Mouse (Mus musculus): Measurements from ENCODE around the gene Mef2b. TPM values are rescaled to one million over a fixed set of nuclear protein-coding genes. Genes with fewer than 3 reads are reported as not detected.

The Mef2b gene
- polyA plus RNA-seq, 1 experiment from 2014 or later = 0.28 TPM

DNA sequence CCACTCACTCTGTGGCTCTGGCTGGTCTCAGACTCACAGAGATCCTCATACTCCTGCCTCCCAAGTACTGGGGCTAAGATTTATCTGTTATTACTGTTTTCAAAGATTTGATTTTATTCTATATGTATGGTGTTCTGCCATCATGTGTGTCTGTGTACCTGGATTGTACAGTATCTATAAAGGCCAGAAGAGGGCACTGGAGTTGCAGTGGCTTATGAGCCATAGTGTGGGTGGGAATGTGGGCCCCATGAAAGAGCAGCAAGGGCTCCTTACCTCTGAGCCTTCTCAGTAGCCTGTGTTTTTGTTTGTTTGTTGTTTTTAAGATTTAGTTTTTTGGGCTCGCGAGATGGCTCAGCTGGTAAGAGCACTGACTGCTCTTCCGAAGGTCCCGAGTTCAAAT is 39.6 kb downstream of the Mef2b start:
- no peak for DNase-seq (ENCODE audit: low spot score)
- Histone ChIP-seq H3K27ac (ENCODE audit: low read depth, low read length) (no peak overlapping the region), H3K4me3 (ENCODE audit: low read depth, low read length) (no peak overlapping the region), H3K9me3 (ENCODE audit: control insufficient read depth, low read length) (no peaks in the 10 kb centered on the region), H3K9ac (ENCODE audit: low read depth, low read length) (no peak overlapping the region), H3K36me3 (ENCODE audit: control insufficient read depth, insufficient read depth, low read length) (no peaks in the 10 kb centered on the region), H3K27me3 (ENCODE audit: control insufficient read depth, insufficient read depth, low read length) (no peaks in the 10 kb centered on the region), H3K4me2 (replicated peaks; ENCODE audit: low read depth, low read length) (no peak overlapping the region), H3K4me1 (replicated peaks; ENCODE audit: control insufficient read depth, insufficient read depth, low read length) (no peaks in the 10 kb centered on the region)
- WGBS = 98% methylated on average over 4 of the region's 4 CpGs
- ATAC-seq (ENCODE audit: low FRiP score) = no peak

DNA sequence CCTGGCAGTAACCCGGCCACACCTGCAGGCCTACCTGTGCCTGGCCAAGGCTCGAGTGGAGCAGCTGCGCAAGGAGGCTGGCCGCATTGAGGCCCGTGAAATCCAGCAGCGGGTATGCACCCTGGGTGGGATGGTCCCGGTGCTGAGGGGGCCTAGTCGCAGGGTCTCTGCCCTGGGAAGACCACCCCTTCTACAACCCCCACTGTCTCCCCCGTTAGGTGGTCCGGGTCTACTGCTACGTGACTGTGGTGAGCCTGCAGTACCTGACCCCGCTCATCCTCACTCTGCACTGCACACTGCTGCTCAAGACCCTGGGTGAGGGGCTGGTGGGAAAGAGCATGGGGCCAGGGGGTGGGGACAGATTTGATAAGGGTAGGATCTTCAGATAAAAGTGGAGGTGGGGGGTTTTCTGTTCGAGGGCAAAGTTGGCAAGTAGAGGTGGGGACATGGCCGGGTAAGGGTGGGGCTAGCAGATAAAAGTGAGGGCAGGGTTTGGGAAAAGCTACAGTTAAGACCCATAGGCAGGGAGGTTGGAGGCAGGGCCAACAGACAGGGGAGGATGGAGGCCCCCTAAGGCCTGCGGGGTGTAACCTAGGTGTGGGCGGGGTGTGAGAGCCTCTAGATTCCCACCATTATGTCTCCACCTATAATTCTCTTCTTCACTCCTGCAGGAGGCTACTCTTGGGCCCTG is 41.8 kb downstream of the Mef2b start:
- H3K27ac ChIP-seq (ENCODE audit: low read depth, low read length) = no peak overlapping the region
- no peak overlapping the region for H3K4me2 ChIP-seq (replicated peaks; ENCODE audit: low read depth, low read length)
- no peaks in the 10 kb centered on the region for H3K27me3 ChIP-seq (ENCODE audit: control insufficient read depth, insufficient read depth, low read length)
- DNase-seq (ENCODE audit: low spot score) (no peak), ATAC-seq (ENCODE audit: low FRiP score) (no peak; the same call in 1 of the 2 replicates)
- H3K36me3 ChIP-seq (ENCODE audit: control insufficient read depth, insufficient read depth, low read length) = no peaks in the 10 kb centered on the region
- 81% methylated on average over 16 of the region's 16 CpGs for WGBS
- H3K9me3 ChIP-seq (ENCODE audit: control insufficient read depth, low read length) = no peaks in the 10 kb centered on the region
- no peaks in the 10 kb centered on the region for H3K4me1 ChIP-seq (replicated peaks; ENCODE audit: control insufficient read depth, insufficient read depth, low read length)
- H3K4me3 ChIP-seq (ENCODE audit: low read depth, low read length) = no peak overlapping the region
- H3K9ac ChIP-seq (ENCODE audit: low read depth, low read length) = no peak overlapping the region

DNA sequence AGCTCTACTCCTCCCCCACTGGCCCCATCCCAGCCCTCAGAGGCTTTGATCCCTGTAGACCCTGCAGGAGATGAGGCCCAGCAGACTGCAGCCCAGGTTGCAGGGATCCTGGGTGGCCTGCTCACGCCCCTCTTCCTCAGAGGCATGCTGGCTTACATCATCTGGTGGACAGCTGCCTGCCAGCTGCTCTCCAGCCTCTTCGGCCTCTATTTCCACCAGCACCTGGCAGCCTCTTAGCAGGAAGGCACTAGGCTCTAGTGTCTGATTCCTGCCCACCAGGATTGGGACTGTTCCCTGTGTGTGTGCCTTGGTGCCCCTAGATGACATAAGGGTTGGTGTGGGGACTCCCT is 42.4 kb downstream of the Mef2b start:
- no peak overlapping the region for H3K4me2 ChIP-seq (replicated peaks; ENCODE audit: low read depth, low read length)

DNA sequence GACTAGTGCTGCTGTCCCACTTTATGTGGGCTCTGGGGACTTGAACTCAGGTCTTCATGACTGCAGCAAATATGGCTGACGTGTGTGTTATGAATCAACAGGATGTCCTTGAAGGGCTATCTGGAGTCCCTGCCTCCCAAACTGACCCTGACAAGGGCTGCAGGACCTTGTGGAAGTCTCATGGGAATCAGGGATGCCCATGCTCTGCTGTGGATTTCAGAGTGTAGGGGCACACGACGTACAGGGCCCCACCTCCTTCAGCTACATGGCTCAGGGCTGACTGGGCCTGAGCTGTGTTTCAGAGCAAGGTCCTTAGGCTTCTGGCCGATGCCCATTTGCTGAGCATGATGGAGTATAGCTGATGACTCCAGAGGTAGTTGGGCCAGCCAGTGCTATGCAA is 43.7 kb downstream of the Mef2b start:
- Histone ChIP-seq H3K27ac (ENCODE audit: low read depth, low read length) (no peak overlapping the region), H3K27me3 (ENCODE audit: control insufficient read depth, insufficient read depth, low read length) (no peaks in the 10 kb centered on the region), H3K9ac (ENCODE audit: low read depth, low read length) (no peak overlapping the region), H3K36me3 (ENCODE audit: control insufficient read depth, insufficient read depth, low read length) (no peaks in the 10 kb centered on the region), H3K9me3 (ENCODE audit: control insufficient read depth, low read length) (no peaks in the 10 kb centered on the region), H3K4me1 (replicated peaks; ENCODE audit: control insufficient read depth, insufficient read depth, low read length) (no peaks in the 10 kb centered on the region), H3K4me2 (replicated peaks; ENCODE audit: low read depth, low read length) (no peak overlapping the region), H3K4me3 (ENCODE audit: low read depth, low read length) (no peak overlapping the region)
- 90% methylated on average over 4 of the region's 4 CpGs for WGBS
- DNase-seq (ENCODE audit: low spot score) (no peak), ATAC-seq (ENCODE audit: low FRiP score) (no peak)

More for the DNA sequence above, 42.4 kb downstream of the Mef2b start:
- DNase-seq (ENCODE audit: low spot score) (no peak), ATAC-seq (ENCODE audit: low FRiP score) (no peak)
- no peaks in the 10 kb centered on the region for H3K36me3 ChIP-seq (ENCODE audit: control insufficient read depth, insufficient read depth, low read length)
- H3K9ac ChIP-seq (ENCODE audit: low read depth, low read length) = no peak overlapping the region
- 66% methylated on average over 2 of the region's 2 CpGs for WGBS
- H3K27me3 ChIP-seq (ENCODE audit: control insufficient read depth, insufficient read depth, low read length) = no peaks in the 10 kb centered on the region
- H3K27ac ChIP-seq (ENCODE audit: low read depth, low read length) = no peak overlapping the region
- H3K9me3 ChIP-seq (ENCODE audit: control insufficient read depth, low read length) = no peaks in the 10 kb centered on the region
- no peak overlapping the region for H3K4me3 ChIP-seq (ENCODE audit: low read depth, low read length)
- H3K4me1 ChIP-seq (replicated peaks; ENCODE audit: control insufficient read depth, insufficient read depth, low read length) = no peaks in the 10 kb centered on the region

- no peak overlapping the region for H3K27ac ChIP-seq (ENCODE audit: low read depth, low read length)
- no peak for DNase-seq (ENCODE audit: low spot score)
- no peak overlapping the region for H3K4me3 ChIP-seq (ENCODE audit: low read depth, low read length)
- H3K4me2 ChIP-seq (replicated peaks; ENCODE audit: low read depth, low read length) = no peak overlapping the region
- no peak overlapping the region for H3K9ac ChIP-seq (ENCODE audit: low read depth, low read length)
- 71% methylated on average over 7 of the region's 7 CpGs for WGBS
- no peaks in the 10 kb centered on the region for H3K9me3 ChIP-seq (ENCODE audit: control insufficient read depth, low read length)
- H3K36me3 ChIP-seq (ENCODE audit: control insufficient read depth, insufficient read depth, low read length) = no peaks in the 10 kb centered on the region
- H3K27me3 ChIP-seq (ENCODE audit: control insufficient read depth, insufficient read depth, low read length) = no peaks in the 10 kb centered on the region
- ATAC-seq (ENCODE audit: low FRiP score) = no peak
- no peaks in the 10 kb centered on the region for H3K4me1 ChIP-seq (replicated peaks; ENCODE audit: control insufficient read depth, insufficient read depth, low read length)
Measured at GRCm38 (mm10) chr8:70188707-70189106, 49.2 kb downstream of the Mef2b start.

DNA sequence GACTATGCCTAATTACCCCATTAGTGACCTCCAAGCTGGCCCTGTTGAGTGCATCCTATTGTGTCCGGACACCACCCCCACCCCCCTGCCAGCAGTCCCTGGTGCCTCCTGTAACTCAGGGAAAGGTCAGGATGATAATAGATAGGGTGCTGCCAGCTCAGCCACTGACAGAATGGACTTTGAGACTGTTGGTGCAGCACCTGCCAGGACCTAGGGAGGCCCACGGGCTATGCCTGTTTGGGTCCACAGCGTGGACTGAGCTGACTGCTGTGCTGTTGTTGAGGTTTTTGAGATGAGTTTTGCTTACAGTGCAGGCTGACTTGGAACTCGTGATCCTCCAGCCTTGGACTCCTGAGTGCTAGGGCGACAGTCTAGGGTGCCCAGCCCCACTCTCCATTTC is 53.7 kb downstream of the Mef2b start:
- no peaks in the 10 kb centered on the region for H3K4me1 ChIP-seq (replicated peaks; ENCODE audit: control insufficient read depth, insufficient read depth, low read length)
- H3K27ac ChIP-seq (ENCODE audit: low read depth, low read length) = no peak overlapping the region

DNA sequence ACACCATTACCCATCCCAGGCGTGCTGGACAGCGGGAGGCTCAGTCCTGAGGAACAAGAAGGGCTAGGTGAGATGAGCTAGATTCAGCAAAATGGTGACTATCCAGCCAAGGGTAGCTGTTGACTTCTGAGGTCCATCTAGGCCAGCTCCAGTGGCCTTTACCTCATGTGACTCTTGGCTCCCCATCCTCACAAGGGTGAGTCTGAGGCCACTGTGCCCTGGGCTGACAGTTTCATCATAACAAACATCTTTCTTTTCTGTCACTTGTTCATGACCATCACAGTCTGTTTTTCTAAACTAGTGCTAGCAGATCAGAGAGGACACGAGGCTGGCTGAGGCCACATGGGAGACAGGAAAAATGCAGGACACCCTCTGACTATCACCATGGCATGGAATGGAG is 54.7 kb downstream of the Mef2b start:
- H3K36me3 ChIP-seq (ENCODE audit: control insufficient read depth, insufficient read depth, low read length) = no peaks in the 10 kb centered on the region
- no peak overlapping the region for H3K4me2 ChIP-seq (replicated peaks; ENCODE audit: low read depth, low read length)
- H3K4me3 ChIP-seq (ENCODE audit: low read depth, low read length) = no peak overlapping the region
- WGBS = 79% methylated on average over 3 of the region's 3 CpGs
- H3K9me3 ChIP-seq (ENCODE audit: control insufficient read depth, low read length) = no peaks in the 10 kb centered on the region
- H3K4me1 ChIP-seq (replicated peaks; ENCODE audit: control insufficient read depth, insufficient read depth, low read length) = no peaks in the 10 kb centered on the region
- H3K27me3 ChIP-seq (ENCODE audit: control insufficient read depth, insufficient read depth, low read length) = no peaks in the 10 kb centered on the region
- no peak overlapping the region for H3K9ac ChIP-seq (ENCODE audit: low read depth, low read length)
- DNase-seq (ENCODE audit: low spot score) (no peak), ATAC-seq (ENCODE audit: low FRiP score) (no peak)
- H3K27ac ChIP-seq (ENCODE audit: low read depth, low read length) = no peak overlapping the region

More for the DNA sequence above, 53.7 kb downstream of the Mef2b start:
- DNase-seq (ENCODE audit: low spot score) (no peak), ATAC-seq (ENCODE audit: low FRiP score) (no peak)
- no peaks in the 10 kb centered on the region for H3K36me3 ChIP-seq (ENCODE audit: control insufficient read depth, insufficient read depth, low read length)
- H3K9me3 ChIP-seq (ENCODE audit: control insufficient read depth, low read length) = no peaks in the 10 kb centered on the region
- no peaks in the 10 kb centered on the region for H3K27me3 ChIP-seq (ENCODE audit: control insufficient read depth, insufficient read depth, low read length)
- H3K4me3 ChIP-seq (ENCODE audit: low read depth, low read length) = no peak overlapping the region
- WGBS = 50% methylated on average over 5 of the region's 5 CpGs
- H3K9ac ChIP-seq (ENCODE audit: low read depth, low read length) = no peak overlapping the region
- no peak overlapping the region for H3K4me2 ChIP-seq (replicated peaks; ENCODE audit: low read depth, low read length)

- Histone ChIP-seq H3K9me3 (ENCODE audit: control insufficient read depth, low read length) (no peaks in the 10 kb centered on the region), H3K4me2 (replicated peaks; ENCODE audit: low read depth, low read length) (no peak overlapping the region), H3K27me3 (ENCODE audit: control insufficient read depth, insufficient read depth, low read length) (no peaks in the 10 kb centered on the region), H3K4me3 (ENCODE audit: low read depth, low read length) (no peak overlapping the region), H3K27ac (ENCODE audit: low read depth, low read length) (no peak overlapping the region), H3K4me1 (replicated peaks; ENCODE audit: control insufficient read depth, insufficient read depth, low read length) (no peaks in the 10 kb centered on the region), H3K36me3 (ENCODE audit: control insufficient read depth, insufficient read depth, low read length) (no peaks in the 10 kb centered on the region), H3K9ac (ENCODE audit: low read depth, low read length) (no peak overlapping the region)
- DNase-seq (ENCODE audit: low spot score) (no peak), ATAC-seq (ENCODE audit: low FRiP score) (no peak)
- 88% methylated on average over 2 of the region's 2 CpGs for WGBS
Measured at GRCm38 (mm10) chr8:70195762-70196161, 56.3 kb downstream of the Mef2b start.

DNA sequence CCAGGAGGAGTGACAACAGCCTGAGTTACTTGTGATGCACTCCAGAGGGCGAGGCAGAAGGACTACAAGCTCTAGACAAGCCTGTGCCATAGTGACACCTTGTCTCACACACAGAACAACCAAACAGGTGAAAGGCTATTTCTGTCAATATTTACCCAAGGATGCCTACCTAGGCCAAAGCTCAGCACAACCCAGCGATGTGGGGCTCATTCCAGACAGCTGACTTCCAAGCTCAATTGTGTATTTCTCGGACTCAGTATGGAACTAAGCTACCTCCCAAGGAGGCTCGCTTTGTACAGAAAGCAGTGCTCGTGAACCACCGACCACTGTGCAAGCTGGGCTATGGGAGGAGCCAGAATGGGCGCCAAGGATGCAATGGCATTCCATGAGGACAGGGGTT is 58.1 kb downstream of the Mef2b start:
- Histone ChIP-seq H3K9me3 (ENCODE audit: control insufficient read depth, low read length) (no peaks in the 10 kb centered on the region), H3K36me3 (ENCODE audit: control insufficient read depth, insufficient read depth, low read length) (no peaks in the 10 kb centered on the region), H3K27ac (ENCODE audit: low read depth, low read length) (no peak overlapping the region), H3K4me2 (replicated peaks; ENCODE audit: low read depth, low read length) (no peak overlapping the region), H3K4me1 (replicated peaks; ENCODE audit: control insufficient read depth, insufficient read depth, low read length) (no peaks in the 10 kb centered on the region), H3K9ac (ENCODE audit: low read depth, low read length) (no peak overlapping the region), H3K27me3 (ENCODE audit: control insufficient read depth, insufficient read depth, low read length) (no peaks in the 10 kb centered on the region), H3K4me3 (ENCODE audit: low read depth, low read length) (no peak overlapping the region)
- ATAC-seq (ENCODE audit: low FRiP score) (no peak), DNase-seq (ENCODE audit: low spot score) (no peak)
- WGBS = 49% methylated on average over 7 of the region's 7 CpGs
